Mouse (Mus musculus) cerebellum, postnatal 4 days (tissue): ENCODE data around the gene Sstr4.

Experiments
- DNase-seq, 2 experiments: peaks; one replicate each; pipeline ENCODE4 v3.0.0; 2022; ENCODE audit warnings: low spot score in 2 of 2, mixed read lengths in 1 of 2

The Sstr4 gene

DNA sequence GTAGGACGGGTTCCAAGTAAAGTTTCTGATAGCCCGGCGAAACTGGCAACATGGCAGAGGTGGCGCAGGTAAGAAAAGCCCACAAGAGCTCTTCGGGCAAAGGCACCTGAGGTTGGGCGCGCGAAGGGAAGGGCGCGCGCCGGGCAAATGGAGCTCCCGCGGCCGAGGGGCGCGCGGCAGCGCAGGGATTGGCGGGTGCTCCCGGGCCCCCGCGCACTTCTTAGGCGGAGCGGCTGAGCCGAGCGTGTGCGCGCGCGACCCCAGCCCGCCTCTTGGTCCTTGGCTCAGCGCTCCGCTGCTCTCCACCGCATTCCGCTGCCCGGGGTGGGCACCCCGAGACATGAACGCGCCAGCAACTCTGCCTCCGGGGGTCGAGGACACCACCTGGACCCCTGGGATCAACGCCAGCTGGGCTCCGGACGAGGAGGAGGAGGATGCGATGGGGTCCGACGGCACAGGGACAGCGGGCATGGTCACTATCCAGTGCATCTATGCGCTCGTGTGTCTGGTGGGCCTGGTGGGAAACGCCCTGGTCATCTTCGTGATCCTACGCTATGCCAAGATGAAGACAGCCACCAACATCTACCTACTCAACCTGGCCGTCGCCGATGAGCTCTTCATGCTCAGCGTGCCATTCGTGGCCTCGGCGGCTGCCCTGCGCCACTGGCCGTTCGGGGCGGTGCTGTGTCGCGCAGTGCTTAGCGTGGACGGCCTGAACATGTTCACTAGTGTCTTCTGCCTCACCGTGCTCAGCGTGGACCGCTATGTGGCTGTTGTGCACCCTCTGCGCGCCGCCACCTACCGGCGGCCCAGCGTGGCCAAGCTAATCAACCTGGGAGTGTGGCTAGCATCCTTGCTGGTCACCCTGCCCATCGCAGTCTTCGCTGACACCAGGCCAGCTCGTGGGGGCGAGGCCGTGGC is at the start of gene Sstr4:
Gene Sstr4, plus strand, starts transcription at position 214 of the 921 bp plus-strand sequence.
- peak in 1 of 2 experiments; percentile 38 for DNase-seq

DNA sequence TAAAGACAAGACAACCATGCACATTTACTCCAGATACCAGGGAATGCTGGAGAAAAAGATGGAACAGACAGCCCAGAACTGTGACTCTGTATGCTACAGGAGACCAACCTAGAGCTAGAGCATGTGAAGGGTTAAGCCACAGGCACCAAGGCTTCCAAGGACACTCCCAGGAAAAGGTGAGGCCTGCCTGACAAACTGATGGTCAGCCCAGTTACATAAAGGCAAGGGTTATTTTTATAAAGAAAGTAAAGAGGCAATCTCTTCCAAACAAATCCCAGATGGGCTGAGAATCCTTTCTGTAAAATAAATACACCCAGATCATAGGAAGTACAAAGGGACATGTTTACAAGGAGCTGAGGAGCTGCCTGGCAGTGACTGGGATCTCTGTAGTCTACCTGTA is 49.8 kb upstream of the Sstr4 start:
- no peak for DNase-seq

- no peak for DNase-seq
Measured at GRCm38 (mm10) chr2:148346976-148347375, 48.2 kb upstream of the Sstr4 start.

GRCm38 (mm10) chr2:148349509-148350307 is 45.4 kb upstream of the Sstr4 start:
- no peak for DNase-seq

DNA sequence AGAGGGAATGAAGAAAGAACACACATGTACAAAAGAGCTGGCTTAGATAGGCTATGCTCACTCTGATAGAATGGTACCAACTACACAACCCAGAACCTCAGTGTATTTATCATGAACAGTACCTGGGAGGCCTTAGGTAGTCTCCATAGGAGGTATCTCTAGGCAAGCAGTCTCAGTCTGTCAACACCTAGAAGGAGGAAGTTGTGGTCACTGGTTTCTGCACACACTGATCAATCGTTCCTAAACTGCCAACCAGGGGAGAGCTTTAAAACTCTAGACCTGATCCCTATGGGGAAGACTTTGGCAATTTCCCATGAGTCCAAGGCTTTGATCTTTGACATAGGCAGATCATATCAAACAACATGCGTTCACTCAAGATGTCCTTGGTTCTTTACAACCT is 44.7 kb upstream of the Sstr4 start:
- no peak for DNase-seq

- no peak for DNase-seq
Measured at GRCm38 (mm10) chr2:148352655-148353054, 42.5 kb upstream of the Sstr4 start.

- DNase-seq: no peak
Measured at GRCm38 (mm10) chr2:148357145-148357544, 38.0 kb upstream of the Sstr4 start.

DNA sequence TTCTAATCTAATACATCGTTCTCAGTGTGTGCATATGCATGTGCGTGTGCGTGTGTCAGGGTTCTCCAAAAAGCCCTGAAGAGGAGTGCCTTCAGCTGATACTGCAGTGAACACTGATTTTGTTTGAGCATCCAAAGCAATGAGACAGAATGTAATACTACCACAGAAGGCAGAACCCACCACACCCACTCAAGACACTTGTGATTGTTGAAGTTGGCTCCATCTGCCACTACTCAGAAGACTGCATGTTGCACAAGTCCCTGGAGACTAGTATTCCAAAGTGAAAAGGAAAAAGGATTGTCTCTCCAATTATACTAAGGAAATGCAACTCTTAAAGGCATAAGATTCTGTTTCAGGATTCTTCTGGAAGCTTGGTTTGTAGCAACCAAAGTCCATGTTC is 30.6 kb upstream of the Sstr4 start:
- DNase-seq: no peak

GRCm38 (mm10) chr2:148365227-148365626 is 29.9 kb upstream of the Sstr4 start:
- DNase-seq: no peak

- DNase-seq: no peak
Measured at GRCm38 (mm10) chr2:148371743-148372630, 23.2 kb upstream of the Sstr4 start.

DNA sequence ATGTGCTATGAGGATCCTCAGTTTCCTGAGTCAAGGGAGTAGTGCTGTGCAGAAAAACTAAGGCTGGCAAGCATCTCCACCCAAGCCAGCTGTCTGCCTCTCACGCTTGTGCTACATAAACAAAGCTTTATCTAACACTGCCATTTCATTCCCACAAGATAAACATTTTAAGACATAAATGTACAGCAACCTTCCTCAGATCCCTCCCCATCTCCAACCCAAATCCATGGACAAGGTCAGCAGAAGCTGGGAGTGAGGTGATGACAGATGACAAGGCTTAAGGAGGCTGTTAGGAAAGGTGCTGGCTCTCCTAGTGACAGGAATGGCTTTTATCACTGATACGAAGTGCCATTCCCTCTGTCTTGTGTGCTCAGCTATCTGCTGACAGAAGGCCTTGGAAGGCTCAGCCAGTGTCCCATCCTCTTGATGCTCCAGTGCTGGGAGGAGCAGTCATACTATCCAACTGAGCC is 21.5 kb upstream of the Sstr4 start:
- DNase-seq: no peak

DNA sequence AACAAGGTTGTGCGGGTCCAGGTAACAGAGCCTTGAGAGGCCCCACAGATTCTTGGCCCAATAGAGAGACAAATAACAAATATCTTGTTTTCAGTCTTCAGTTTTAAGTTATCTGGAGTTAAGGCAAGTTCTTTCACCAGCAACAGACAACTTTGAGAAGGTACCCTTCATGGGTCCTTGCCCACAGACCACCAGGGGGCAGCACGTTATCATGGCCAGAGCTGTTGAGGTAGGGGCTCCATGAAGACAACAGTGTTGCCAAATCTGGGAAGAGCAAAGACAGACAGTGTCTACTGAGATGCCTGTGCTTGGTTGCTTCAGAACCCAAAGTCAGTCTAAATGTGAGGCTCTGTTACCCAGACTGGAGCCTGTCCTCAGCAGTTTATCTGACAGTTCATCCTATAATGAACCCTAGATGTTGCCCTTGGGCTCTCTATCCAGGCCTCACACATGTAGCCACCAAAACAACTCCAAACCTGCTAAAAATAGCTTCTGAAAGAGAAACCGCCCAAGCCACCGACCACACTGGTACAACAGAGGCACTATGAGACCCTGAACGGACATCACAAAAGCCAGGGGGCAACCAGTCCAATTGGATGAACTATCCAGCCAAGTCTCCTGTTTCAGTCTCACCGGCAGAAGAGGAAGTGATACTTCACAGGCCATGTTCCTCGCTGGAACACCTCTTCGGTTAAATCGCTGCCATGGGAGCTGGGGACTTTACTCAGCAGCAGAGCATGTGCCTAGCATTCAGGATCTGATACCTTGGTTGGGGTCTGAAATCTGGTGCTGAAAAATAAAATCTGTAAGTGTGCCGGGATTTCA is 19.6 kb upstream of the Sstr4 start:
- peak in 1 of 2 experiments; percentile 47 for DNase-seq

DNA sequence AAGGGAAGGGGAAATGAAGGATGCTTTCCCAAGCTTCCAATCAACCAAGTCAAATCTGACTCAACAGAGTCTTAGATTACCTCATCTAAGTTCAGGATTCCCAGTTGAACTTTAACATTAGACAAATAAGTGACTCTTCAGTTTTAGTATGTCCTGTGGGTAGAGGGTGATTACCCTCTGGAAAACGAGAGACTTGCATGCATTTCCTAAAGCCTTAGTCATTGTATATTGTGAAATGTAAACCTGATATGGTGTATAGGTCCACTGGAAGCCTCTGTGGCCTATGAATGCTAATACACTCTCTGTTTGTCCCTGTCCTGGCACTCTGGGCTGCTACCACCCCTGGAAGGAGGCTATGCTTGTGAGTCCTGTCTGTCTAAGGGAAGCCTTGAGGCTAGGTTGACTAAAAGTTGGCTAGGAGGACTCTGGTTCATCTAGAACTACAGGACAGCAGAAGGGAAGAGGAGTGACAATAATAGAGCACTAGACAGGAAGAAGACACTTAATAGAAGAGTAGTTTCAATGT is 16.3 kb upstream of the Sstr4 start:
- DNase-seq: no peak

GRCm38 (mm10) chr2:148379899-148380413 is 15.2 kb upstream of the Sstr4 start:
- no peak for DNase-seq

DNA sequence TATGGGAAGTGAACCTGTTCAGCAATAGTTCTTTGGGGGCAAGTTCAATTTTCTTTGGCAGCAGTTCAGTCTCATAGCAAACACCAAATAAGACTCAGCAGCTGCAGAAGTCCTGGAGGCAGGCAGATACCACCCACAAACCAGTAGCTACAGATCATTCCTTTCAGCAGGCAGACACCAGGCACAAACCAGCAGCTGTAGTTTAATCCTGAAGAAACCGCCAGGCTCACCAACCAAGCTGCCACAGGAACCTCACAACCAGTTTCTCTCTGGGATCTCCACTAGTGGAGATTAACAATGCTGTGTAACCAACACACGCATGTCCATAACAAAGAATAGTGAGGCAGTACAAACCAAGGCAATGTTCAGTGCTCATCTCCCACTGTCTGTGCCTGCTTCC is 14.1 kb upstream of the Sstr4 start:
- DNase-seq: no peak

DNA sequence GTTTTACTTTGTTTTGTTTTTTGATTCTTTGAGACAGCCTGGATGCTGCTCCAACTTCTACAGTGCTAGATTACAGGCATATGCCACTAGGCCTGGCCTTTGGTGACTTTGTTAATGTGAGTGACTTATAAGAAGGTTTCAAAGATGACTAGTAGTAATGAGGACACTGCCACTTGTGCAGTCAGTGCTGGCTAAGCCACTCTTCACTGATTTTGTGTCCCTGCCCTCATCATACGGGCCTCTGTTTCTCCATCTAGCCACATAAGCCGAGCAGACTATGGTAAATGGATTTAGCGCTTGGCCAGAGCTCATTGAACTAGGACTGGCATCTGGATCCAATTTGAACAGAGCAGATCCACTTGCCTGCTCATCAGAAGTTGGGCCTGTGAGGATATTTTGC is 8.7 kb upstream of the Sstr4 start:
- DNase-seq: no peak

- DNase-seq: no peak
Measured at GRCm38 (mm10) chr2:148386927-148387326, 8.2 kb upstream of the Sstr4 start.

GRCm38 (mm10) chr2:148387652-148388581 is 7.2 kb upstream of the Sstr4 start:
- no peak for DNase-seq

DNA sequence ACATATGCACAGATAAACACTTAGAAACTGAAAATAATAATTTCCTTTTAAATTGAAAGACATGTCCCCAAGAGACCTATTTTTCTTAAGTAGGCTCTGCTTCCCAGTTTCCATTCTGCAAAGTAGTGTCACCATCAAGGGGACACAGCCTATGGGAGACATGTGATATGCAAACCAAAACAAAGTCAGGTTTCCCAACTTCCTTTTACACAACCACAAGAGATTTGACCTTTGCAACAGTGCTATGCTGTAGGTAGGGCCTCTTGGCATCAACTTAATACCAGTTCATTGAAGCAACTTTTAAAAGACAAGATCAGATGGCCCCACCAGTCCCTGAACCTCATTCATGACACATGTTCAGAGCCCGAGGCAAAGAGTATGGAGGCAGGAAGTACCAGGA is 2.0 kb upstream of the Sstr4 start:
- DNase-seq: no peak
